Mouse (Mus musculus) kidney, adult 2 months (tissue): ENCODE results near the gene Slc28a1.

Experiments used
- CTCF ChIP-seq: fragments of 200-500 bp; conservative IDR thresholded peaks from 2 replicates; pipeline ENCODE4 v1.5.1; 2011; ENCODE audit warnings: low read depth, mild to moderate bottlenecking, control low read depth, low read length, moderate library complexity, mixed read lengths; ENCODE audit not compliant: insufficient read depth, insufficient read length
- POLR2A ChIP-seq: fragments of 200-500 bp; IDR thresholded peaks from one replicate; pipeline ENCODE4 v1.6.1; 2011; ENCODE audit warnings: low read depth, low read length, control low read depth

- no peak for TF ChIP-seq CTCF
- TF ChIP-seq POLR2A: no peak
Observed at GRCm38 (mm10) chr7:81152826-81153225, 38.2 kb downstream of the Slc28a1 start.
